Mouse (Mus musculus): Measurements from ENCODE around the gene Olfr315. TPM values are rescaled to one million over a fixed set of nuclear protein-coding genes. Genes with fewer than 3 reads are reported as not detected.
"Not testable (repeated sequence)": the region's sequence is repeated elsewhere in the genome, so short reads cannot be mapped to it uniquely, and the experiment has no call there.

Gene Olfr315
- total RNA-seq (2014; rRNA removed) (not detected in 2 replicates), polyA plus RNA-seq (2015; fragmentation: Nextera tagmentation; extraction: Ambion mirVana) (not detected in 2 replicates)

DNA sequence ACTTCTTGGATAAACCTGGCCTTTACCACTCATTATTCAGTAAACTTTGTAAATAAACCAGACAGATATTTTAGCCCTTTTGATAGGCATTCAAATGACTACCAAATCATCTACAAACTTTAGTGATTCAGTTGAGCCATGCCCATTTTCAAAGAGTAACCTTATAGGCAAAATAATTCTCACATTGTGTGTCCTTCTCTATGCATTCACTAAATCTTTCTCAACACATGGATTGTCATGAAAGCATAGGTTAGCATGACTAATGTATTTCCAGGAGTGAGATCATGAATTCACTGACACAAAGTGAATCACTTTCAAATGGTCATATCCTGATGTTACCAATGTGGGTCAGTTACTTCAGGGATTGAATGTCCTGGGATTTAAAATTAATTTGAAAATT lies at the start of gene Olfr315:
Gene Olfr315, plus strand, starts transcription at position 301 of the 400 bp plus-strand sequence.
- Histone ChIP-seq H3K27me3 (ENCODE audit: insufficient read depth, low read length) (no peaks in the 10 kb centered on the region), H3K9ac (replicated peaks; ENCODE audit: low read length, poor library complexity, severe bottlenecking) (no peak within 1 kb of the TSS), H3K4me2 (ENCODE audit: low read depth, low read length, poor library complexity, severe bottlenecking) (no peak within 1 kb of the TSS), H3K27ac (ENCODE audit: low read depth, low read length) (no peak within 1 kb of the TSS), H3K9me3 (ENCODE audit: low read length) (no peaks in the 10 kb centered on the region), H3K36me3 (ENCODE audit: insufficient read depth, low read length) (no peaks in the 10 kb centered on the region), H3K4me1 (ENCODE audit: insufficient read depth, low read length) (no peaks in the 10 kb centered on the region), H3K4me3 (ENCODE audit: low read depth, low read length) (no peak within 1 kb of the TSS)
- ATAC-seq (ENCODE audit: low FRiP score), result no peak
- TF ChIP-seq CTCF (IDR thresholded peaks at IDR 0.05), result no peak
- DNase-seq (ENCODE audit: low spot score), result no peak

DNA sequence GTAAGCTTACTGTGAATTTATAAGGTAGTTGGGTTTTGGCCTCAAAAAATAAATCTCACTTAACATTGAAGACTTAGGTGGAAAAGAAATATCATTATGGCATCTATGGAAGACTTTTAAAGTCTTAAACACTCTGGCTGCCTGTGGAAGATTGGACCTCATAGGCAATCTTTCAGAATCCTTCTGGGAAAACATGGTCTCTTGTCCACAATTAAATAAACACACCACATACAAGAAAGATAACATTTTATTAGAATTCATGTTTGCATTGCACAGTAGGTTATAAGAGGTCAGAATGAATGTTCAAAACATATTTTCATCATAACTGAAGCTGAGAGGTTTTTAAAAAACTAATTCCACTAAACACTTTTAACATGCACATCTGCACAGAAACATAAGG lies 49.1 kb upstream of the Olfr315 start, which contains the start of gene Olfr318:
Gene Olfr318, minus strand, starts transcription at position 101 of the 400 bp plus-strand sequence.
- Histone ChIP-seq H3K27ac (ENCODE audit: low read depth, low read length) (no peak within 1 kb of the TSS), H3K9me3 (ENCODE audit: low read length) (no peaks in the 10 kb centered on the region), H3K36me3 (ENCODE audit: insufficient read depth, low read length) (no peaks in the 10 kb centered on the region), H3K27me3 (ENCODE audit: insufficient read depth, low read length) (no peaks in the 10 kb centered on the region), H3K4me3 (ENCODE audit: low read depth, low read length) (no peak within 1 kb of the TSS), H3K9ac (replicated peaks; ENCODE audit: low read length, poor library complexity, severe bottlenecking) (no peak within 1 kb of the TSS), H3K4me2 (ENCODE audit: low read depth, low read length, poor library complexity, severe bottlenecking) (no peak within 1 kb of the TSS), H3K4me1 (ENCODE audit: insufficient read depth, low read length) (no peaks in the 10 kb centered on the region)
- TF ChIP-seq CTCF (IDR thresholded peaks at IDR 0.05), result no peak
- DNase-seq (ENCODE audit: low spot score), result no peak
- ATAC-seq (ENCODE audit: low FRiP score), result no peak

GRCm38 (mm10) chr11:58727896-58728650 lies 44.9 kb upstream of the Olfr315 start:
- ATAC-seq (ENCODE audit: low FRiP score); H3K4me1 ChIP-seq (ENCODE audit: insufficient read depth, low read length); H3K9ac ChIP-seq (replicated peaks; ENCODE audit: low read length, poor library complexity, severe bottlenecking); H3K4me2 ChIP-seq (ENCODE audit: low read depth, low read length, poor library complexity, severe bottlenecking); H3K27ac ChIP-seq (ENCODE audit: low read depth, low read length); H3K9me3 ChIP-seq (ENCODE audit: low read length); DNase-seq (ENCODE audit: low spot score); H3K27me3 ChIP-seq (ENCODE audit: insufficient read depth, low read length); H3K4me3 ChIP-seq (ENCODE audit: low read depth, low read length); H3K36me3 ChIP-seq (ENCODE audit: insufficient read depth, low read length): not testable (repeated sequence)
- 79% methylated on average over 6 of the region's 6 CpGs for WGBS

GRCm38 (mm10) chr11:58733372-58733771 lies 39.6 kb upstream of the Olfr315 start:
- Histone ChIP-seq H3K9me3 (ENCODE audit: low read length) (no peaks in the 10 kb centered on the region), H3K36me3 (ENCODE audit: insufficient read depth, low read length) (no peaks in the 10 kb centered on the region), H3K4me2 (ENCODE audit: low read depth, low read length, poor library complexity, severe bottlenecking) (no peak overlapping the region), H3K27ac (ENCODE audit: low read depth, low read length) (no peak overlapping the region), H3K4me3 (ENCODE audit: low read depth, low read length) (no peak overlapping the region), H3K4me1 (ENCODE audit: insufficient read depth, low read length) (no peaks in the 10 kb centered on the region), H3K27me3 (ENCODE audit: insufficient read depth, low read length) (no peaks in the 10 kb centered on the region), H3K9ac (replicated peaks; ENCODE audit: low read length, poor library complexity, severe bottlenecking) (no peak overlapping the region)
- DNase-seq (ENCODE audit: low spot score) (peak; percentile 58), ATAC-seq (ENCODE audit: low FRiP score) (no peak)
- TF ChIP-seq CTCF (IDR thresholded peaks at IDR 0.05), result no peak
- WGBS, result 48% methylated on average over 3 of the region's 3 CpGs

DNA sequence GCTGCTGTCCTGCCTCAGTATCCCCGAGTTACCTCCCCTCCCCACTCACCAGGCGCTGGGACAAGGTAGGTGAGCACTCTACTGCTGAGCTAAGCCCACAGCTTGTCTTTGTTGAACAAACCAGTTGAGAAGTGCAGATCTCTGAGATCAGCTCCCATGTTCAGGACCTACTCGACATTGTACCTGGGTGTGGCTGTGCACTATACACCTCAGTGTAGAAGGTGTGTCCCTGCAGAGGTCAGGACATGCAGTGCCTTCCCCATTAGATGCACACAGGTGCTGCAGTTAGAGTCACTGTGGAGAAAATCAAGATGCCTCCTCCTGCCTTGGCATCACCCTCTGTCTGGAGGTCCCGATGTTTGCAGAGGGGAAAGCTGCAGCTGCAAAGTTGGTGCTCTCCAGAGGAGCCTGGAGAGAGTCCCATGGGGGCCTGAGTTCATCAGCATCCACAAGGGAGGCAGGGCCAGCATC lies 34.2 kb upstream of the Olfr315 start, which contains the start of gene Olfr317:
Gene Olfr317, minus strand, starts transcription at position 421 of the 471 bp plus-strand sequence.
- H3K27ac ChIP-seq (ENCODE audit: low read depth, low read length), result no peak within 1 kb of the TSS
- TF ChIP-seq CTCF (IDR thresholded peaks at IDR 0.05), result no peak
- ATAC-seq (ENCODE audit: low FRiP score), result no peak
- no peak within 1 kb of the TSS for H3K4me3 ChIP-seq (ENCODE audit: low read depth, low read length)
- H3K4me2 ChIP-seq (ENCODE audit: low read depth, low read length, poor library complexity, severe bottlenecking), result no peak within 1 kb of the TSS
- H3K9me3 ChIP-seq (ENCODE audit: low read length), result no peaks in the 10 kb centered on the region
- no peak within 1 kb of the TSS for H3K9ac ChIP-seq (replicated peaks; ENCODE audit: low read length, poor library complexity, severe bottlenecking)
- 80% methylated on average over 4 of the region's 4 CpGs for WGBS
- H3K27me3 ChIP-seq (ENCODE audit: insufficient read depth, low read length), result no peaks in the 10 kb centered on the region
- DNase-seq (ENCODE audit: low spot score), result no peak
- no peaks in the 10 kb centered on the region for H3K36me3 ChIP-seq (ENCODE audit: insufficient read depth, low read length)
- H3K4me1 ChIP-seq (ENCODE audit: insufficient read depth, low read length), result no peaks in the 10 kb centered on the region

GRCm38 (mm10) chr11:58751096-58751495 lies 21.9 kb upstream of the Olfr315 start:
- not testable (repeated sequence) for H3K4me3 ChIP-seq (ENCODE audit: low read depth, low read length); ATAC-seq (ENCODE audit: low FRiP score); DNase-seq (ENCODE audit: low spot score); H3K27me3 ChIP-seq (ENCODE audit: insufficient read depth, low read length); H3K9ac ChIP-seq (replicated peaks; ENCODE audit: low read length, poor library complexity, severe bottlenecking); H3K4me2 ChIP-seq (ENCODE audit: low read depth, low read length, poor library complexity, severe bottlenecking); H3K4me1 ChIP-seq (ENCODE audit: insufficient read depth, low read length); H3K27ac ChIP-seq (ENCODE audit: low read depth, low read length); H3K9me3 ChIP-seq (ENCODE audit: low read length); H3K36me3 ChIP-seq (ENCODE audit: insufficient read depth, low read length)
- WGBS, result 95% methylated on average over 18 of the region's 18 CpGs

All from midbrain, postnatal 0 days (tissue).